Mouse (Mus musculus) kidney, adult 2 months (tissue): ENCODE results near the gene Trpc7.

Experiments used
- CTCF ChIP-seq: fragments of 200-500 bp; conservative IDR thresholded peaks from 2 replicates; pipeline ENCODE4 v1.5.1; 2011; ENCODE audit warnings: low read depth, mild to moderate bottlenecking, control low read depth, low read length, moderate library complexity, mixed read lengths; ENCODE audit not compliant: insufficient read depth, insufficient read length
- POLR2A ChIP-seq: fragments of 200-500 bp; IDR thresholded peaks from one replicate; pipeline ENCODE4 v1.6.1; 2011; ENCODE audit warnings: low read depth, low read length, control low read depth

DNA sequence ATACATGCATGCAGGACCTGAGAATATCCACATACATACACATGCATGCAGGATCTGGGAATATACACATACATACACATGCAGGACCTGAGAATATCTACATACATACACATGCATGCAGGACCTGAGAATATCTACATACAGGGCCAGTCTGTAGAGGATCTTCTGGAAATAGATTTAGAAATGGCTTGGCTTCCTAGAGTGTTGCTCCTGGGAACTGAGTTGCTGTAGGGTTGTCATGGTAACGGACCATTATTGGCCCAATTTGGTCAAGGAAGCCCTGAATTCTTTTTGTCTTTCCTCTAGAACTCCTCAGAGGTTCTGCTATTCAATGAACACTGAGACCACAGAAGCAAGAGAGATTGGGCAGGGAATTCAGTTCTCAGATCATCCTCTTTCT is 113.2 kb downstream of the Trpc7 start:
- TF ChIP-seq POLR2A: no peak
- TF ChIP-seq CTCF: no peak
